Mouse (Mus musculus) liver, embryonic 14.5 days (tissue): Measurements from ENCODE around the gene Klhl29.

Experiments
- CTCF ChIP-seq: IDR thresholded peaks from 2 replicates; pipeline ENCODE4 v1.5.1; 2016; ENCODE audit warnings: antibody characterized with exemption, low read depth, control low read depth
- EP300 ChIP-seq: IDR thresholded peaks from 2 replicates; pipeline ENCODE4 v1.6.1; 2016; ENCODE audit warnings: antibody characterized with exemption, low read depth

DNA sequence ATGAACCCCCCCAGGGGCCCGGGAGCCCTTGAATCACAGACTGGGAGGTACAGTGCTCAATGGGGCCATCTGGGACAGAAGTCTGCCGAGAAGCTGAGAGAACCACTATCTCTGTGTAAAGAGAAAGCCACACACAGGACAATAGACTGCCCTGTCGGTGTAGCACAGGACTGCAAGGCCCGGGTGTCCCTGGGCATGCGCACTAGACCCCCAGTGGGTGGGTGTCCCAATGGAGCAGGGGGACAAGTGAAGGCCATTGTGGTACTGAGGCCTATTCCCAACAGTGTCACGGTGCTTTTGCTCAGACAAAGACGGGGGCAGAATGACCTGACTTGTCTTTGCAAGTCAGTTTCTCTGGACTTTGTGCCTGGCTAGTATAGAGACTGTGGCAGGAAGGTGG is 186.6 kb downstream of the Klhl29 start:
- TF ChIP-seq CTCF: no peak
- no peak for TF ChIP-seq EP300
